Mouse (Mus musculus) effector memory CD4-positive, alpha-beta T cell, adult 5 months (primary cell): ENCODE results near the gene Tmem145. TPM values are rescaled to one million over a fixed set of nuclear protein-coding genes. Genes with fewer than 3 reads are reported as not detected.

Experiments
- polyA plus RNA-seq: library from polyadenylated mRNA; unstranded; fragments of 100-300 nt; shearing (Covaris generic); gene quantifications from one replicate; pipeline ENCODE4 v1.2.1, GENCODE M21; 2017

Gene Tmem145
- polyA plus RNA-seq = not detected

GRCm38 (mm10) chr7:25305956-25306613, at the start of gene Tmem145:
TSS of gene Tmem145 (plus strand) at chr7:25306106.

GRCm38 (mm10) chr7:25267301-25267750, 38.6 kb upstream of the Tmem145 start, which contains the start of gene Cic:
TSS of gene Cic (plus strand) at chr7:25267704.

GRCm38 (mm10) chr7:25297454-25298325, 8.2 kb upstream of the Tmem145 start, which contains the start of gene Pafah1b3:
TSS of gene Pafah1b3 (minus strand) at chr7:25297986.

GRCm38 (mm10) chr7:25301063-25301462, 4.8 kb upstream of the Tmem145 start, which contains the start of gene Prr19:
TSS of gene Prr19 (plus strand) at chr7:25301411.

GRCm38 (mm10) chr7:25316532-25317445, 10.9 kb downstream of the Tmem145 start, which contains the start of gene Megf8:
TSS of gene Megf8 (plus strand) at chr7:25317164.

Other genes with a start within 250 kb of the Tmem145 start
- gene Grik5, start 233.8 kb upstream of the Tmem145 start, polyA plus RNA-seq = 2.6 TPM
- gene Zfp574, start 233.5 kb upstream of the Tmem145 start, polyA plus RNA-seq = 27.5 TPM
- gene Pou2f2, start 126.4 kb upstream of the Tmem145 start, polyA plus RNA-seq = 62.9 TPM
- gene Dedd2, start 85.5 kb upstream of the Tmem145 start, polyA plus RNA-seq = 118 TPM
- gene Zfp526, start 84.7 kb upstream of the Tmem145 start, polyA plus RNA-seq = 1.9 TPM
- 88.4 TPM for gene Gsk3a, start 68.3 kb upstream of the Tmem145 start, polyA plus RNA-seq
- gene Erf, start 55.3 kb upstream of the Tmem145 start, polyA plus RNA-seq = 4.5 TPM
- 38.1 TPM for gene Cic, start 38.4 kb upstream of the Tmem145 start, polyA plus RNA-seq
- 20.5 TPM for gene Pafah1b3, start 8.1 kb upstream of the Tmem145 start, polyA plus RNA-seq
- not detected for gene Prr19, start 4.7 kb upstream of the Tmem145 start, polyA plus RNA-seq
- gene Megf8, start 11.1 kb downstream of the Tmem145 start, polyA plus RNA-seq = 0.25 TPM
- gene Cnfn, start 63.6 kb downstream of the Tmem145 start, polyA plus RNA-seq = not detected
- 6.0 TPM for gene Lipe, start 92.6 kb downstream of the Tmem145 start, polyA plus RNA-seq
- gene Cxcl17, start 106.8 kb downstream of the Tmem145 start, polyA plus RNA-seq = not detected
- gene Ceacam1, start 171.5 kb downstream of the Tmem145 start, polyA plus RNA-seq = 0.11 TPM
- not detected for gene Ceacam2, start 233.8 kb downstream of the Tmem145 start, polyA plus RNA-seq